Mouse (Mus musculus) bone marrow macrophage, adult 2 months (primary cell): ENCODE measurements at regions not wholly inside any gene's neighbourhood (a gene's known extent, or its start where the extent isn't known, plus 50 kb on each side); places are given as distances from the start of the nearest gene placed in this dataset.

Source experiments
- CTCF ChIP-seq: IDR thresholded peaks from 2 replicates; pipeline ENCODE4 v1.5.1; 2012; ENCODE audit warnings: low read depth, mild to moderate bottlenecking, low read length, moderate library complexity
- POLR2A ChIP-seq: IDR thresholded peaks from 2 replicates; pipeline ENCODE4 v1.6.1; 2012; ENCODE audit warnings: mild to moderate bottlenecking, low read depth, low read length, borderline replicate concordance

GRCm38 (mm10) chr13:97637506-97637905 lies 122.9 kb downstream of the Gm10260 start:
- TF ChIP-seq CTCF, result no peak
- TF ChIP-seq POLR2A, result no peak
